Mouse (Mus musculus): ENCODE results near the gene Rtl5.
"Not testable (repeated sequence)": the region's sequence is repeated elsewhere in the genome, so short reads cannot be mapped to it uniquely, and the experiment has no call there.

Gene Rtl5

GRCm38 (mm10) chrX:102070591-102071471 is at the start of gene Rtl5:
Gene Rtl5, minus strand, starts transcription at chrX:102071304.
- peak; percentile 80 to 88 for DNase-seq (ENCODE audit: inconsistent age in 2 of 2, low spot score in 1 of 2)

- DNase-seq (ENCODE audit: inconsistent age in 2 of 2, low spot score in 1 of 2), result peak; percentile 93 to 96
Observed at GRCm38 (mm10) chrX:102119042-102119864, 48.1 kb upstream of the Rtl5 start, which contains the start of gene Pin4. Gene Pin4, plus strand, starts transcription at chrX:102119447.

GRCm38 (mm10) chrX:102115676-102116075 is 44.6 kb upstream of the Rtl5 start:
- peak in 1 of 2 experiments; percentile 41 for DNase-seq (ENCODE audit: inconsistent age in 2 of 2, low spot score in 1 of 2)

- not testable (repeated sequence) for DNase-seq (ENCODE audit: inconsistent age in 2 of 2, low spot score in 1 of 2)
Observed at GRCm38 (mm10) chrX:102109349-102109748, 38.2 kb upstream of the Rtl5 start.

- DNase-seq (ENCODE audit: inconsistent age in 2 of 2, low spot score in 1 of 2), result not testable (repeated sequence)
Observed at GRCm38 (mm10) chrX:102103830-102104229, 32.7 kb upstream of the Rtl5 start.

- no peak for DNase-seq (ENCODE audit: inconsistent age in 2 of 2, low spot score in 1 of 2)
Observed at GRCm38 (mm10) chrX:102101886-102102285, 30.8 kb upstream of the Rtl5 start.

GRCm38 (mm10) chrX:102094381-102094904 is 23.3 kb upstream of the Rtl5 start:
- DNase-seq (ENCODE audit: inconsistent age in 2 of 2, low spot score in 1 of 2), result no peak

GRCm38 (mm10) chrX:102090605-102091004 is 19.5 kb upstream of the Rtl5 start:
- no peak for DNase-seq (ENCODE audit: inconsistent age in 2 of 2, low spot score in 1 of 2)

- no peak for DNase-seq (ENCODE audit: inconsistent age in 2 of 2, low spot score in 1 of 2)
Observed at GRCm38 (mm10) chrX:102085798-102086443, 14.8 kb upstream of the Rtl5 start.

GRCm38 (mm10) chrX:102082340-102082739 is 11.2 kb upstream of the Rtl5 start:
- DNase-seq (ENCODE audit: inconsistent age in 2 of 2, low spot score in 1 of 2), result no peak

GRCm38 (mm10) chrX:102081573-102082279 is 10.6 kb upstream of the Rtl5 start:
- no peak for DNase-seq (ENCODE audit: inconsistent age in 2 of 2, low spot score in 1 of 2)

- DNase-seq (ENCODE audit: inconsistent age in 2 of 2, low spot score in 1 of 2), result no peak
Observed at GRCm38 (mm10) chrX:102081076-102081475, 10.0 kb upstream of the Rtl5 start.

GRCm38 (mm10) chrX:102076886-102077765 is 6.0 kb upstream of the Rtl5 start:
- peak in 1 of 2 experiments; percentile 55 for DNase-seq (ENCODE audit: inconsistent age in 2 of 2, low spot score in 1 of 2)

GRCm38 (mm10) chrX:102075158-102075557 is 4.1 kb upstream of the Rtl5 start:
- no peak for DNase-seq (ENCODE audit: inconsistent age in 2 of 2, low spot score in 1 of 2)

GRCm38 (mm10) chrX:102074435-102074834 is 3.3 kb upstream of the Rtl5 start:
- no peak for DNase-seq (ENCODE audit: inconsistent age in 2 of 2, low spot score in 1 of 2)

- DNase-seq (ENCODE audit: inconsistent age in 2 of 2, low spot score in 1 of 2), result no peak
Observed at GRCm38 (mm10) chrX:102073605-102074325, 2.7 kb upstream of the Rtl5 start.

- DNase-seq (ENCODE audit: inconsistent age in 2 of 2, low spot score in 1 of 2), result no peak
Observed at GRCm38 (mm10) chrX:102071517-102071916, 413 bp upstream of the Rtl5 start.

- DNase-seq (ENCODE audit: inconsistent age in 2 of 2, low spot score in 1 of 2), result no peak
Observed at GRCm38 (mm10) chrX:102068811-102069540, 2.1 kb downstream of the Rtl5 start.

Measured in adrenal gland, adult (tissue).